Mouse (Mus musculus): ENCODE data around the gene Pdcd7.
A peak's percentile ranks its signal among the peaks of the same experiment; 100 is the strongest.
"Not testable (repeated sequence)": the region's sequence is repeated elsewhere in the genome, so short reads cannot be mapped to it uniquely, and the experiment has no call there.

The Pdcd7 gene

GRCm38 (mm10) chr9:65345854-65346475 is at the start of gene Pdcd7:
Gene Pdcd7, plus strand, starts transcription at chr9:65346104.
- peak; percentile 95 for DNase-seq (ENCODE audit: low spot score)

- DNase-seq (ENCODE audit: low spot score): no peak
Observed at GRCm38 (mm10) chr9:65297056-65297455, 48.8 kb upstream of the Pdcd7 start.

- no peak for DNase-seq (ENCODE audit: low spot score)
Observed at GRCm38 (mm10) chr9:65298761-65299160, 47.1 kb upstream of the Pdcd7 start.

GRCm38 (mm10) chr9:65299650-65300049 is 46.3 kb upstream of the Pdcd7 start:
- DNase-seq (ENCODE audit: low spot score): no peak

- no peak for DNase-seq (ENCODE audit: low spot score)
Observed at GRCm38 (mm10) chr9:65302327-65302983, 43.4 kb upstream of the Pdcd7 start.

- no peak for DNase-seq (ENCODE audit: low spot score)
Observed at GRCm38 (mm10) chr9:65303586-65303985, 42.3 kb upstream of the Pdcd7 start.

GRCm38 (mm10) chr9:65304300-65304699 is 41.6 kb upstream of the Pdcd7 start:
- no peak for DNase-seq (ENCODE audit: low spot score)

- DNase-seq (ENCODE audit: low spot score): no peak
Observed at GRCm38 (mm10) chr9:65306672-65307071, 39.2 kb upstream of the Pdcd7 start.

- no peak for DNase-seq (ENCODE audit: low spot score)
Observed at GRCm38 (mm10) chr9:65308011-65308410, 37.9 kb upstream of the Pdcd7 start.

GRCm38 (mm10) chr9:65312669-65313357 is 33.1 kb upstream of the Pdcd7 start:
- DNase-seq (ENCODE audit: low spot score): no peak

GRCm38 (mm10) chr9:65313846-65314245 is 32.1 kb upstream of the Pdcd7 start:
- no peak for DNase-seq (ENCODE audit: low spot score)

- DNase-seq (ENCODE audit: low spot score): no peak
Observed at GRCm38 (mm10) chr9:65322255-65322900, 23.5 kb upstream of the Pdcd7 start.

GRCm38 (mm10) chr9:65325971-65326370 is 19.9 kb upstream of the Pdcd7 start:
- DNase-seq (ENCODE audit: low spot score): no peak

GRCm38 (mm10) chr9:65327371-65327770 is 18.5 kb upstream of the Pdcd7 start:
- DNase-seq (ENCODE audit: low spot score): no peak

- no peak for DNase-seq (ENCODE audit: low spot score)
Observed at GRCm38 (mm10) chr9:65333958-65334357, 11.9 kb upstream of the Pdcd7 start.

- no peak for DNase-seq (ENCODE audit: low spot score)
Observed at GRCm38 (mm10) chr9:65339146-65339545, 6.8 kb upstream of the Pdcd7 start.

- no peak for DNase-seq (ENCODE audit: low spot score)
Observed at GRCm38 (mm10) chr9:65340414-65340813, 5.5 kb upstream of the Pdcd7 start.

- DNase-seq (ENCODE audit: low spot score): not testable (repeated sequence)
Observed at GRCm38 (mm10) chr9:65345439-65345838, 465 bp upstream of the Pdcd7 start.

GRCm38 (mm10) chr9:65346476-65347111 is 690 bp downstream of the Pdcd7 start:
- DNase-seq (ENCODE audit: low spot score): peak; percentile 69

GRCm38 (mm10) chr9:65347112-65347850 is 1.4 kb downstream of the Pdcd7 start:
- no peak for DNase-seq (ENCODE audit: low spot score)

GRCm38 (mm10) chr9:65353251-65353650 is 7.3 kb downstream of the Pdcd7 start:
- DNase-seq (ENCODE audit: low spot score): no peak

GRCm38 (mm10) chr9:65356561-65356960 is 10.7 kb downstream of the Pdcd7 start:
- DNase-seq (ENCODE audit: low spot score): no peak
